Mouse (Mus musculus): ENCODE measurements around the gene Opalin. TPM values are rescaled to one million over a fixed set of nuclear protein-coding genes. Genes with fewer than 3 reads are reported as not detected.

Opalin gene
- not detected for total RNA-seq (2023)

DNA sequence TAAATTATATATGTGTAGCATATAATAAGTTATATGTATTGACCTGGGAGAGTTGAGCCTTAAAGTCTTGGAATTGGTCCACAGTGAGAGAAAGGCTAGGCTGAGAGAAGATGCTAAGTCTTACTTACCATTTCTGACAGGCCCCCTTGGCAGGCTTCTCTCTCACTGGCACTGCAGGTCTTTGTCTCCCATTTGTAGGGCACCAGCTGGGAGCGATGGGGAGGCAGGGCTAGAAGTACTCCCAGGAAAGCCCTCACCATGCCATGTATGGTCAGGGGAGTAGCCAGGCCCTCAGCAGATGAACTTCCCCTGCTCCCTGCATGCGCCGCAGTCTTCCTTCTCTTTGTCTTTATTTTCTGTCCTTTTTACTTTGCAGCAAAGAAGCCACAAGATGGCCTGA is at the start of gene Opalin:
TSS of gene Opalin (minus strand) at position 208 of the 400 bp plus-strand sequence.

DNA sequence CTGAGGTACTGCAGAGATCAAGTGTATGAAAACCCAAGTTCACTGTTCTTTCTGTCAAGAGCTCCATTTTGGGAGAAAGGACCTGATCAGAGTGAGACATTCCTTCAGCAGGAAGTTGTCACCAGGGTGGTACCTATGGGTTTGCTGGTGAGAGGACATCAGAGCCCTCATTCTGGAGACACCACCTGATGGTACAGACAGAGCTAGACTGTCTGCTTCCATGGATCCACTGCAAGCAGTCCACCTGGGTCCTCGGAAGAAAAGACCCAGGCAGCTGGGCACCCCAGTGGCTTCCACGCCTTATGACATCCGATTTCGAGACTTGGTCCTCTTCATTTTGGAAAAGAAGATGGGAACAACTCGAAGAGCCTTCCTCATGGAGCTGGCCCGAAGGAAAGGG is 47.7 kb downstream of the Opalin start, which contains the start of gene Dntt:
TSS of gene Dntt (plus strand) at position 57 of the 400 bp plus-strand sequence.

Other genes with a start within 250 kb of the Opalin start
- 6.2 TPM for gene Ccnj, start 245.8 kb downstream of the Opalin start, total RNA-seq (2023)
- 17.2 TPM for gene Zfp518a, start 182.4 kb downstream of the Opalin start, total RNA-seq (2023)
- 31.7 TPM for gene Blnk, start 82.6 kb downstream of the Opalin start, total RNA-seq (2023)
- gene Dntt, start 47.8 kb downstream of the Opalin start, total RNA-seq (2023), result 1.7 TPM
- not detected for gene Tll2, start 129.7 kb upstream of the Opalin start, total RNA-seq (2023)
- 92.4 TPM for gene Tm9sf3, start 186.9 kb upstream of the Opalin start, total RNA-seq (2023)